9 mouse cellular contexts compared by ENCODE assay signal in genomic region chr16:18518091-18518490, GRCm38 (mm10). TPM values are rescaled to one million over a fixed set of nuclear protein-coding genes. Genes with fewer than 3 reads are reported as not detected.
DNase-seq lines count a peak whose midpoint lies in the region; ATAC-seq lines count a peak whose summit lies in the region.
"Had no signal": no experiment of that assay in that cellular context is flagged by ENCODE, and none has a peak within 500 bp of the region (broad histone marks: within the 10 kb centered on the region; RNA-seq: fewer than 3 reads in every experiment).

No protein-coding gene starts in this region.

- H3K9ac ChIP-seq in heart, embryonic 16.5 days (ENCODE audit: low read length) = no peak overlapping the region
- H3K9ac ChIP-seq in hindbrain, embryonic 13.5 days = no peak overlapping the region
- H3K9ac ChIP-seq: stomach, embryonic 15.5 days had no signal

- DNase-seq in heart, embryonic 10.5 days (ENCODE audit: low spot score) = no peak
- DNase-seq in NIH3T3 (ENCODE audit: low read depth) = peak; percentile 37
- peak; percentile 37 to 49 for DNase-seq in layer of hippocampus, postnatal 36 days
- DNase-seq in right cerebral cortex, adult 2 months (ENCODE audit: low spot score in 2 of 2) = peak; percentile 45 to 57
- DNase-seq in ovary, postnatal 14 days (ENCODE audit: low spot score) = no peak
- no peak for DNase-seq in heart, adult 9 months (ENCODE audit: low spot score in 2 of 2)

- H3K4me2 ChIP-seq in heart, embryonic 16.5 days (ENCODE audit: low read depth, low read length) = no peak overlapping the region
- no peak overlapping the region for H3K4me2 ChIP-seq in hindbrain, embryonic 13.5 days
- H3K4me2 ChIP-seq: stomach, embryonic 15.5 days had no signal

- no peaks in the 10 kb centered on the region for H3K36me3 ChIP-seq in heart, embryonic 16.5 days (ENCODE audit: control insufficient read depth, insufficient read depth)
- no peaks in the 10 kb centered on the region for H3K36me3 ChIP-seq in heart, embryonic 10.5 days
- no peaks in the 10 kb centered on the region for H3K36me3 ChIP-seq in hindbrain, embryonic 13.5 days
- H3K36me3 ChIP-seq: stomach, embryonic 15.5 days had no signal

- H3K4me1 ChIP-seq in heart, embryonic 16.5 days (ENCODE audit: control insufficient read depth, insufficient read depth, low read length) = no peaks in the 10 kb centered on the region
- no peaks in the 10 kb centered on the region for H3K4me1 ChIP-seq in heart, embryonic 10.5 days
- no peaks in the 10 kb centered on the region for H3K4me1 ChIP-seq in hindbrain, embryonic 13.5 days (replicated peaks)
- H3K4me1 ChIP-seq: stomach, embryonic 15.5 days had no signal

- no peaks in the 10 kb centered on the region for H3K27me3 ChIP-seq in heart, embryonic 16.5 days (ENCODE audit: control insufficient read depth, insufficient read depth, low read length)
- H3K27me3 ChIP-seq in heart, embryonic 10.5 days (ENCODE audit: insufficient read depth, poor library complexity, severe bottlenecking) = no peaks in the 10 kb centered on the region
- no peaks in the 10 kb centered on the region for H3K27me3 ChIP-seq in hindbrain, embryonic 13.5 days
- H3K27me3 ChIP-seq: stomach, embryonic 15.5 days had no signal

- H3K9me3 ChIP-seq in heart, embryonic 16.5 days (replicated peaks; ENCODE audit: control insufficient read depth, low read length) = no peaks in the 10 kb centered on the region
- H3K9me3 ChIP-seq in heart, embryonic 10.5 days = no peaks in the 10 kb centered on the region
- H3K9me3 ChIP-seq in hindbrain, embryonic 13.5 days = no peaks in the 10 kb centered on the region
- H3K9me3 ChIP-seq: stomach, embryonic 15.5 days had no signal

- no peak overlapping the region for H3K4me3 ChIP-seq in heart, embryonic 16.5 days (ENCODE audit: low read length)
- no peak overlapping the region for H3K4me3 ChIP-seq in heart, embryonic 10.5 days
- H3K4me3 ChIP-seq in hindbrain, embryonic 13.5 days = no peak overlapping the region
- H3K4me3 ChIP-seq: stomach, embryonic 15.5 days had no signal

- H3K27ac ChIP-seq in heart, embryonic 16.5 days (ENCODE audit: low read length) = no peak overlapping the region
- no peak overlapping the region for H3K27ac ChIP-seq in heart, embryonic 10.5 days
- no peak overlapping the region for H3K27ac ChIP-seq in hindbrain, embryonic 13.5 days
- H3K27ac ChIP-seq: stomach, embryonic 15.5 days had no signal

- ATAC-seq in heart, embryonic 16.5 days (replicated peaks; ENCODE audit: extremely low read depth, insufficient read depth, low FRiP score) = 0 out of 2 replicates have a peak, but pooled peaks have one; percentile 45
- no peak for ATAC-seq in hindbrain, embryonic 13.5 days (ENCODE audit: low FRiP score)

RNA-seq across cellular contexts. Expression of gene Rtl10, which starts 19.4 kb away (rescaled TPM):
- 2.0 and 2.7 TPM in 2 replicates for polyA plus RNA-seq in heart, embryonic 16.5 days (2015; fragmentation: Nextera tagmentation; extraction: Ambion mirVana)
- 1.3 and 1.6 TPM in 2 replicates for polyA plus RNA-seq in heart, embryonic 10.5 days (2016; fragmentation: Nextera tagmentation; extraction: Ambion mirVana)
- 10 to 100 TPM; 10.0 to 11.5 TPM for total RNA-seq in layer of hippocampus, postnatal 36 days (2021)
- 4.8 and 4.9 TPM in 2 replicates for polyA plus RNA-seq in hindbrain, embryonic 13.5 days (2015; fragmentation: Nextera tagmentation; extraction: Ambion mirVana)

RNA-seq across cellular contexts. Expression of gene Gnb1l, which starts 19.6 kb away (rescaled TPM):
- polyA plus RNA-seq in heart, embryonic 16.5 days (2015; fragmentation: Nextera tagmentation; extraction: Ambion mirVana) = 12.7 TPM in 2 replicates
- polyA plus RNA-seq in heart, embryonic 10.5 days (2016; fragmentation: Nextera tagmentation; extraction: Ambion mirVana) = 10.8 and 17.1 TPM in 2 replicates
- total RNA-seq in layer of hippocampus, postnatal 36 days (2021) = 1 to 10 TPM; 6.6 to 6.9 TPM
- 13.7 and 15.8 TPM in 2 replicates for polyA plus RNA-seq in hindbrain, embryonic 13.5 days (2015; fragmentation: Nextera tagmentation; extraction: Ambion mirVana)

Comparison
In these comparisons a context has a peak if more than half of its experiments do, and no peak if none do; other contexts are left out.
1. DNase-seq: peak in NIH3T3 (single experiment), layer of hippocampus, postnatal 36 days (2 of 2) and right cerebral cortex, adult 2 months (2 of 2); none in heart, embryonic 10.5 days (single experiment), ovary, postnatal 14 days (single experiment) and heart, adult 9 months (0 of 2).